Mouse (Mus musculus): Measurements from ENCODE around the gene Arhgap17. TPM values are rescaled to one million over a fixed set of nuclear protein-coding genes. Genes with fewer than 3 reads are reported as not detected.
A peak's percentile ranks its signal among the peaks of the same experiment; 100 is the strongest.

The Arhgap17 gene
- total RNA-seq, 2 experiments from 2014 or later = 29.0 to 35.2 TPM

DNA sequence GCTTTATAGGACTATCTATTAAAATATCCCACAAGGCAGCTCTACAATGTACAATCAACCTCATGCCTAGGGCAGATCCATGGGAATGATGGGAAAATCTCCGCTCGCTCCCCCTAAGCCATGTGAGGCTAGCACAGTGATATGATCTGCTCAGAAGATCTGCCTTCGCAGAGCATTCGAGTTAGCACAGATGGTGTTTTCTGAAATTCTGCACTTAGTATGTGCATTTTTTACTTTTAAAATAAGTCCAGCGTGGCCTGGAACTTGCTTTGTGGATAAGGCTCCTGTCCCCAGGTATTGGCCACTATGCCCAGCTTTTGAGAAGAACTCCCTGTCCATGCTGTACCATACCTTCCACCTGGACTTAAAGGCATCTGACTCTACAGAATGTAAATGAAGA lies 83.8 kb downstream of the Arhgap17 start:
- DNase-seq (ENCODE audit: low spot score in 2 of 2) = no peak
- H3K27ac ChIP-seq = peak overlapping the region; percentile 89
- H3K4me3 ChIP-seq = no peak overlapping the region
- no peak for TF ChIP-seq CTCF (conservative IDR thresholded peaks at IDR 0.05)

GRCm38 (mm10) chr7:123283826-123284225 lies 85.9 kb downstream of the Arhgap17 start:
- no peak overlapping the region for H3K4me3 ChIP-seq
- H3K27ac ChIP-seq = no peak overlapping the region
- no peak for DNase-seq (ENCODE audit: low spot score in 2 of 2)
- no peak for TF ChIP-seq CTCF (conservative IDR thresholded peaks at IDR 0.05)

GRCm38 (mm10) chr7:123279797-123280196 lies 89.9 kb downstream of the Arhgap17 start:
- Histone ChIP-seq H3K4me3 (no peak overlapping the region), H3K27ac (peak overlapping the region; percentile 56; the same call in 1 of the 2 replicates)
- no peak for TF ChIP-seq CTCF (conservative IDR thresholded peaks at IDR 0.05)
- no peak for DNase-seq (ENCODE audit: low spot score in 2 of 2)

- no peak for DNase-seq (ENCODE audit: low spot score in 2 of 2)
- Histone ChIP-seq H3K4me3 (no peak overlapping the region), H3K27ac (no peak overlapping the region)
- no peak for TF ChIP-seq CTCF (conservative IDR thresholded peaks at IDR 0.05)
Measured at GRCm38 (mm10) chr7:123276568-123276967, 93.1 kb downstream of the Arhgap17 start.

GRCm38 (mm10) chr7:123273056-123273455 lies 96.7 kb downstream of the Arhgap17 start:
- H3K27ac ChIP-seq = no peak overlapping the region
- no peak for TF ChIP-seq CTCF (conservative IDR thresholded peaks at IDR 0.05)
- DNase-seq (ENCODE audit: low spot score in 2 of 2) = no peak
- H3K4me3 ChIP-seq = no peak overlapping the region

GRCm38 (mm10) chr7:123258103-123258502 lies 111.6 kb downstream of the Arhgap17 start:
- no peak for TF ChIP-seq CTCF (conservative IDR thresholded peaks at IDR 0.05)
- DNase-seq (ENCODE audit: low spot score in 2 of 2) = no peak
- Histone ChIP-seq H3K4me3 (no peak overlapping the region), H3K27ac (no peak overlapping the region)

DNA sequence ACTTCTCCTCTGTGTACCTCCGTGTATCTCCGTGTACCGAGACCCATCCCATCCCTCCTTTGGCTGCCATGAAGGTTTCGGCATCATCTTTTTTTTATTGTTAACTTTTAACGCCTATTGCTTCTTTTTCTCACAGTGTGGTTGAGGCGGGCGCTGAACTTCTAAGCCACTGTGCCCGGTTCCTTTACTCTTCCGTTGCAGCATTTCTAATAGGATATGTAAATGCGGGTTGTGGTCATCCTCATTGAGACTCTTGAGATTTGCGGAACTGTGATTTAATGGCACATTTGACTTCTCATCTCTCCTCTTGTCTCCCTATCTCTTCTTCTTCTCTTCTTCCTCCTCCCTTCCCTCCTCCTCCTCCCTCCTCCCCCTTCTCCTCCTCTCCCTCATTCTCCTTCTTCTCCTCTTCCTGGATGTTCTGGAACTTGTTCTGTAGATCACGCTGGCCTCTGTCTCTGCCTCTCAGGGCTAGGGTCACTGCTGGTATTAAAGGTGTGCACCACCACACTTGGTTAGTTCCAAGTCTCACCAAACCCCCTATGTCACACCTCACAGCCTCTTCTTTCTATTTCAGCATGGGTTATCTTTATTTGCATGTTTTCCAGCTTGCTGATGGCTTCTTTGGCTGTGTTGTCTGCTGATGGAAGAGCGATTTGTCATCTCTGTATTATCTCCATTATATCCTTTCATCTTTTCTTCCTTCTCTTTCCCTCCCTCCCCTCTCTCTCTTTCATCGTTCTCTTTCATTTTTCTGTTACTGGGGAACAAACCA lies 115.3 kb downstream of the Arhgap17 start:
- no peak for TF ChIP-seq CTCF (conservative IDR thresholded peaks at IDR 0.05)
- no peak overlapping the region for H3K4me3 ChIP-seq
- H3K27ac ChIP-seq = no peak overlapping the region
- no peak for DNase-seq (ENCODE audit: low spot score in 2 of 2)

DNA sequence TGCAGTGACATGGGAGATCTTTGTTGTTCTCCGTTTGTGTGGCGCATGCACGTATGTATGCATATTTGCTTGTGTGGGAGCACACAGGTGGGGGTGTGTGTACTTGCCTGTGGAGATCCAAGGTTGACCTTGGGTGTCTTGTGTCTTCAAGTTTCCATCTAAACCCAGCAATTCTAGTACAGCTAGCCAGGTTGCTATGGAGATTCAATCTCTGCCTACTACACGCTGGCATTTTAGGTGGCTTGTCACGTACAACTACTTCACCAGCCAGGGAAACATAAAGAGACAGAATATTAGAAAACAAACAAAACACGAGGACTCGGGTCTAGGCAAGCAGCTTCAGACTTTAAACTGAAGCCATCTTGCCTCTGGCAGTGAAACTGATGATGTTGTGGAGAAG lies 116.3 kb downstream of the Arhgap17 start:
- TF ChIP-seq CTCF (conservative IDR thresholded peaks at IDR 0.05) = no peak
- DNase-seq (ENCODE audit: low spot score in 2 of 2) = no peak
- H3K4me3 ChIP-seq = no peak overlapping the region
- H3K27ac ChIP-seq = no peak overlapping the region

DNA sequence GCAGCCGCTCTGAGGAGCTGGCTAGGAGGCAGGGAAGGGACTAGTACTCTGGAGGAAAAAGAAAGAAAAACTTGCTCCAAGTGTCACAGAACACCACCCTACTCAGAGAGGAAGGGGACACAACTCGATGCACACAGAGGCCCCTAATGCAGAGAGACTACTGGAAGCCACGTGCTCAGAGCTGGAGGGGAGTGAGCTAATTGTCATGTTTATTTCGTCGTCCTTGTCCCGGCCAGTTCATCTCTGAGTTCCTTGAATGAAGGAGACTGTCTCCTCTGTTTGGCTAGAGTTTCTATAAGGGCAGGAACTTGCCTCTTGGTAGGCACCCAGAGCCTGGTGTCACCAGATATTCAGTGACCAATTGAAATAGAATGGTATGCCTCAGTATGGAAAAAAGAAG lies 118.4 kb downstream of the Arhgap17 start:
- no peak overlapping the region for H3K4me3 ChIP-seq
- no peak overlapping the region for H3K27ac ChIP-seq
- DNase-seq (ENCODE audit: low spot score in 2 of 2) = no peak
- TF ChIP-seq CTCF (conservative IDR thresholded peaks at IDR 0.05) = no peak

- H3K27ac ChIP-seq = no peak overlapping the region
- H3K4me3 ChIP-seq = no peak overlapping the region
- no peak for DNase-seq (ENCODE audit: low spot score in 2 of 2)
- no peak for TF ChIP-seq CTCF (conservative IDR thresholded peaks at IDR 0.05)
Measured at GRCm38 (mm10) chr7:123248166-123248565, 121.5 kb downstream of the Arhgap17 start.

DNA sequence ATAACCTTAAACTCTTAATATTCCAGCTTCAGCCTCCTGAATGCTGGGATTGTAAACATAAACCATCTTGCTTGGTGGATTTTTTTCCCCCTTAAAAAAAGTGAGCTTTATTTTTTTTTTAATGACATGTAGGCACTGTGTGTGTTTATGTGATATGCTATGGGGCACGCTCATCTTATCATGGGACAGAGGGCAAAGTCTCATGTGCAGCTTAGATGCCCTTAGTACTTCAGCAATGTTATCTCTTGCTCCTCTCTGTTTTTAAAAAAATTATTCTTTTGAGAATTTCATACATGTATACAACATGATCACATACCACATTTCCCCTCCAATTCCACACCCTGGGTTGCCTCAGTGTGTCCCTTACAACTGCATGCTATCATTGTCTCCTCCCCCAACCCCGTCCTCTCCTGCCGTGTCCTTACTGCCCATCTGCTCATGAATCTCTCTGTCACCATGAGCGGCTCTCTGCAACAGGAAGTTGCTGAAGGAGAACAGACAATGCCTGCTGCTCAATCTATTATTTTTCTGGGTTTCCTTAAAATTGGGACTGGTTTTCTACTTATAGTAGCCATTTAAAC lies 123.1 kb downstream of the Arhgap17 start:
- H3K27ac ChIP-seq = no peak overlapping the region
- H3K4me3 ChIP-seq = no peak overlapping the region
- DNase-seq (ENCODE audit: low spot score in 2 of 2) = no peak
- no peak for TF ChIP-seq CTCF (conservative IDR thresholded peaks at IDR 0.05)

GRCm38 (mm10) chr7:123244833-123245232 lies 124.9 kb downstream of the Arhgap17 start:
- DNase-seq (ENCODE audit: low spot score in 2 of 2) = no peak
- no peak for TF ChIP-seq CTCF (conservative IDR thresholded peaks at IDR 0.05)
- Histone ChIP-seq H3K4me3 (no peak overlapping the region), H3K27ac (no peak overlapping the region)

GRCm38 (mm10) chr7:123242241-123242640 lies 127.5 kb downstream of the Arhgap17 start:
- TF ChIP-seq CTCF (conservative IDR thresholded peaks at IDR 0.05) = no peak
- Histone ChIP-seq H3K27ac (no peak overlapping the region), H3K4me3 (no peak overlapping the region)
- no peak for DNase-seq (ENCODE audit: low spot score in 2 of 2)

DNA sequence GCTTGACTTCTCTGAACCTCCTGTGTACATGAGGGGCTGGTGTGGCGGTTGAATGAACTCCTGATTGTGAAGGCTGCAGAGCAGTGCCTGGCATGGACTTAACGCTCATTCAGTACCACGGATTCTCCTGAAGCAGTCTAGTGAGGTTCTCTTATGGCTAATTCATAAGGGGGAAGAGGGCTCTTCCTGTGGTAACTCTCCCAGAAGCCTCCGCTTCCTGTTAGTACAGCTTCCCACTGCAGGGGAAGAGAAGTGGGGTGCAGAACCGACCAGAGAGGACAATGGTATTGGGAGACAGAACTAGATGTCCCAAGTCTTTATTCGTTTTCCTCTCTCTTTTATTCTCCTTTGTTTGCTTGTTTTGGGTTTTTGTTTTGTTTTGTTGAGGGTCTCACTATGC lies 129.7 kb downstream of the Arhgap17 start:
- TF ChIP-seq CTCF (conservative IDR thresholded peaks at IDR 0.05) = no peak
- Histone ChIP-seq H3K27ac (no peak overlapping the region), H3K4me3 (no peak overlapping the region)
- DNase-seq (ENCODE audit: low spot score in 2 of 2) = no peak
